Mouse (Mus musculus): ENCODE data around the gene Tgfa. TPM values are rescaled to one million over a fixed set of nuclear protein-coding genes. Genes with fewer than 3 reads are reported as not detected.

The Tgfa gene
- polyA plus RNA-seq, 1 experiment from 2014 or later: 19.1 TPM

DNA sequence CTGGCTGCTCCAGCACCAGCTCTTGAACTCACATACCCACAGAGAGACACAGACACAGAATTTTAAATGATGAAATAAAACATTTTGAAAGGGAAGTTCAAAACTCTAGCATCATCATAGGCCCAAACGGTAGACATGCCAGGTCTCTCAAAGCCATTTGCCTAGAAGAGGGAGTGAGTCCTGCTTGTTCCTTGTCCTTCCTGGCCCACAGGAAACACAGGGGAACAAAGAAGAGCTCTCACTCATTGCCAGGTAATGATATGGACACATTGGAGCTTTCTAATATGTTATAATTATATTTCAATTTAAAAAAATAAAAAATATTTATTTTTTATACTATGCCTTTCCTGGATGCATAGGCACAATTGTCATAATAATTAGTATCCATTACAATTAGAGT lies 53.5 kb downstream of the Tgfa start:
- no peak for ATAC-seq (ENCODE audit: low FRiP score, low read depth)
- peaks cover 5% of the 10 kb centered on the region; the same call in 1 of the 2 replicates for H3K4me1 ChIP-seq (replicated peaks)
- no peaks in the 10 kb centered on the region for H3K27me3 ChIP-seq
- H3K36me3 ChIP-seq: no peaks in the 10 kb centered on the region
- no peak overlapping the region for H3K27ac ChIP-seq (replicated peaks)
- no peaks in the 10 kb centered on the region for H3K9me3 ChIP-seq
- no peak overlapping the region for H3K4me3 ChIP-seq
- H3K4me2 ChIP-seq: no peak overlapping the region
- 70% methylated on average over 1 of the region's 1 CpGs for WGBS
- H3K9ac ChIP-seq: no peak overlapping the region; the same call in 1 of the 2 replicates

DNA sequence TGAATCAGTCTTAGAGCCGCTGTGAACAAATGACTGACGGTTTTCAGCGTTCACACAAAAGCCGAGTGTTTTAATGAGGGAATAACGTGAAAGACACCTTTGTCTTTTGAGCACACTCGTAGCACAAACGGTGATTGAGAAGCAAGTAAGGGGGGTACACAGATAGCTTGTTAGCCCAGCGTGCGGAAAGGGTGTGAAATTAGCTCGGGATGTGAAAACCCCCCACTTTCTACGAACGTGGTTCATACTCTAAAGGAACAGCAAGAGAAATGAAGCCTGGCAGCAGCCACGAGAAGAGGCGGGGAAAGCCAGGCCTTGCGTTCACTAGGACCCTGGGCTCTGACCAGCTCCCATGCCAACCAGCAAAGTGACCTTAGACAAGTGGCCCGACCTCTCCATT lies 54.0 kb downstream of the Tgfa start:
- H3K4me3 ChIP-seq: no peak overlapping the region
- ATAC-seq (ENCODE audit: low FRiP score, low read depth): peak; percentile 63; the same call in 1 of the 2 replicates
- H3K9ac ChIP-seq: peak overlapping the region; percentile 10; the same call in 1 of the 2 replicates
- no peaks in the 10 kb centered on the region for H3K36me3 ChIP-seq
- H3K9me3 ChIP-seq: no peaks in the 10 kb centered on the region
- H3K27me3 ChIP-seq: no peaks in the 10 kb centered on the region
- peaks cover 5% of the 10 kb centered on the region; the same call in 1 of the 2 replicates for H3K4me1 ChIP-seq (replicated peaks)
- WGBS: 17% methylated on average over 16 of the region's 16 CpGs
- peak overlapping the region; percentile 37; the same call in 1 of the 2 replicates for H3K27ac ChIP-seq (replicated peaks)
- H3K4me2 ChIP-seq: peak overlapping the region; percentile 37

DNA sequence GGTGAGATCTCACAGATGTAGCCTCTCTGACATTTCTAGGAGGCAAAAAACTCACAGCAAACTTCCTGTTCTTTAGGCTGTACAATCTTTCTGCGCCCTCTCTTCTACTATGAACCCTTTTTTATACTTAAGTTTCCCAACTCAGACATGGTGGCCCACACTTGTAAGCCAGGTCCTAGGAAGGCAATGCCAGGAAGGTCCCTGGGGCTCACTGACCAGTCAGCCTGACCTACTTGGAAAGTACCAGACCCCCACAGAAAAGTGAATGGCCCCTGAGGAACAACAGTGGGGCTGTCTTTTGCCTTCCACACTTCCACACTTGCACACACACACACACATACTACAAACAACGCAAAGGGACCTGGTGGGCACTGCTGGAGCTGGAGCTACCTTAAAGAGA lies 55.2 kb downstream of the Tgfa start:
- Histone ChIP-seq H3K36me3 (no peaks in the 10 kb centered on the region), H3K9me3 (no peaks in the 10 kb centered on the region), H3K4me2 (no peak overlapping the region), H3K9ac (no peak overlapping the region), H3K4me1 (replicated peaks) (peaks cover 5% of the 10 kb centered on the region; the same call in 1 of the 2 replicates), H3K27me3 (no peaks in the 10 kb centered on the region), H3K4me3 (no peak overlapping the region), H3K27ac (replicated peaks) (0 out of 2 replicates have a peak overlapping the region, but pooled peaks have one; percentile 4)
- 95% methylated on average over 2 of the region's 2 CpGs for WGBS
- no peak for ATAC-seq (ENCODE audit: low FRiP score, low read depth)

DNA sequence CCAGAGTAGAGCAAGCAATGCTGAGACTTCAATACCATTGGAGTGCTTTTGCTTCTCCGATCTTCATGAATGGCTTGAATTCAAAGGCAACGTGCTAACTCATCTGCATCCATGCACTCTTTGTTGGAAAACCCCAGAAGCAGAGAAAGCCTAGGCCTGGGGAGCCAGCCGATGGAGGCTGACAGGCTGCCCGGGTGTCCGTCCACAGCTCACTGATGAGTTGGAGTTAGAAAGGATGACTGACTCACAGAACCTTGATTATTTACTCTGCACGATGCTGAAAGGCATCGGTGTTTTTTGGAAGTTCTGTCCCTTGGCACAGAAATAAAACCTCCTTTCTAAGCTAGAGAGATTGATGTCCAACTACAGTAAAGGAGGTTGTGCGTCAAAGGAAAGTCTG lies 55.8 kb downstream of the Tgfa start:
- Histone ChIP-seq H3K4me1 (replicated peaks) (peaks cover 5% of the 10 kb centered on the region; the same call in 1 of the 2 replicates), H3K4me3 (no peak overlapping the region), H3K27me3 (no peaks in the 10 kb centered on the region), H3K27ac (replicated peaks) (0 out of 2 replicates have a peak overlapping the region, but pooled peaks have one; percentile 4), H3K9me3 (no peaks in the 10 kb centered on the region), H3K9ac (no peak overlapping the region), H3K4me2 (no peak overlapping the region), H3K36me3 (no peaks in the 10 kb centered on the region)
- ATAC-seq (ENCODE audit: low FRiP score, low read depth): no peak
- 57% methylated on average over 8 of the region's 8 CpGs for WGBS

DNA sequence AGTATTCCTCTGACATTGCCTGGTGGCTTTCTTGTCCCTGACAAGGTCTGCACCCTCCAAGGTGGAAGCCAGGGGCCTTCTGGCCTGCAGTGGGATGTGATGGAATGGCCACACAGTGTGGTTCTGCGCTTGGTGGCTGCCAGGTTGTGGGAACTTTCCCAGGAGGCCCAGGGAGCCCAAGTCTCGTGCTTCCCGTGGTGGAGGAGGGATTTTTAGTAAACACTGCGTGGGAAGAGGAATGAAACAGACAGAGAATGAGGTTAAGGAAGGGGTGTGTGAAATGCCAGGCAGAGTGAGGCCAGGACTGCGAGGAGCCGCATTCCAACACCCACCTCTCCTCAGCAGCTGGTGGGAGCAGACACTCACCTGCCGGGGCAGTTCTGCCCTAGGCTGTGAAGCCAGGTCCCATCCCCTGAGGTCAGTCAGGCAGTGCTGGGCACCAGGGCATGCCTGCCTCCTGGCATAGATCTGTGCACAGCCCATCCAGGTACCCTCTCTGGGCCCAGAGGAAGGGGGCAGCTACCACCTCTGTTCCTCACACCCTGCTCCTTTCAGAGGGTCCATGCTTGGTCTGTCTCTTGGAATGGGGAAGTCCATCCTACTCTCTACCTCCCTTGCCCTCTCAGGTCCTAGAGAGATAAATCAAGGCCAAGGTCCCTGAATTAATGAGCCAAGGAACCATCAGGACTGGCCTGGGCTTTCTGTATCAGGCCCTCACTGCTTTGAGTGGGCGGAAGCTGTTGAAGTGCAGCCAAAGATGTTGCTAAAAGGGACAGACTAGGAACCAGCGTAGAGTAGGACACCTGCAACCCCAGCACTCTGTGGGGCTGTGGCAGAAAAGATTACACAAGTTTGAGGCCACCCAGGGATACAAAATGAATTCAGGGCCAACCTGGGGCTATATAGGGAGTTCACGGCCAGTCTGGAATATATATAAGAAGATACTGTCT lies 57.4 kb downstream of the Tgfa start:
- Histone ChIP-seq H3K27ac (replicated peaks) (no peak overlapping the region), H3K9me3 (no peaks in the 10 kb centered on the region), H3K4me3 (no peak overlapping the region), H3K36me3 (no peaks in the 10 kb centered on the region), H3K9ac (no peak overlapping the region), H3K4me1 (replicated peaks) (peaks cover 5% of the 10 kb centered on the region; the same call in 1 of the 2 replicates), H3K27me3 (no peaks in the 10 kb centered on the region), H3K4me2 (no peak overlapping the region)
- no peak for ATAC-seq (ENCODE audit: low FRiP score, low read depth)
- WGBS: 73% methylated on average over 10 of the region's 10 CpGs

DNA sequence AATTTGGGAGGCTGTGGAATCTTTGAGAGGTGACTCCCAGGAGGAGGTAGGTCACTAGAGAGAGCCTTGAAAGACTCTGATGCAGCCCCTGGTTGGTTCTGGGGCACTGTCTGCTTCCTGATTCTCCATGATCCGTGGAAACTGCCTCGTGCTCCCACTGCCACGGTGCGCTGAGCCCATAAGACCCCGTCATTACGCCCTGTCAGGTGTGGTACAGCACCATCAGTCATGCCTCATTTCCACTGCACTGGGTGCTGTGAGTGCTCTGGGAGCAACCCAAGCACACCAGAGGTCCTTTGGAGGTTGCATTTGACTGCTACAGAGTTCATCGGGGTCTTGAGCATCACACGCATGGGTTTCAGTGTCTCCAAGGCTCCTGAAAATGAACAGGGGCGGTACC lies 60.9 kb downstream of the Tgfa start:
- H3K36me3 ChIP-seq: no peaks in the 10 kb centered on the region
- ATAC-seq (ENCODE audit: low FRiP score, low read depth): no peak
- H3K9me3 ChIP-seq: no peaks in the 10 kb centered on the region
- no peak overlapping the region for H3K27ac ChIP-seq (replicated peaks)
- H3K4me3 ChIP-seq: no peak overlapping the region
- no peak overlapping the region for H3K4me2 ChIP-seq
- H3K9ac ChIP-seq: no peak overlapping the region
- 0 out of 2 replicates have a peak, but pooled peaks cover 3% of the 10 kb centered on the region for H3K4me1 ChIP-seq (replicated peaks)
- WGBS: 78% methylated on average over 9 of the region's 9 CpGs
- no peaks in the 10 kb centered on the region for H3K27me3 ChIP-seq

DNA sequence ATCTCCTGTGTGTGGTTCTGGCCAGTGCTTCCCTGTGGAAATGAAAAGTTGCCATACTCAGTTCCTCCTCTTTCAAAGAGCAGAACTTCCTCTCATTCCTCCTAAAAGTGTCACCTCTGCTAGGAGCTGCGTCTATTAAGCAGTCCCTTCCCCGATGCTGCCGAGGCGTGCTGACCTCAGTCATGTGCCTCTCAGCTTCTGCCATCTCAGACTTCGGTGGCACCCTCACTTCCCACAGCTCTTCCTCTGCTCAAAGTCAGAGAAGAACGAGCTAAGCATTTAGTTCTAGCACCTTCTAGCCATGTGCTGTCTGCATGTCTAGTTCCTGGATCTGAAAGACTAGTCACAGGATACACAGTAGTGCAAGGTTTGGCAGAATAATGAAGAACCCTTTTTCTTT lies 64.2 kb downstream of the Tgfa start:
- Histone ChIP-seq H3K27ac (replicated peaks) (no peak overlapping the region), H3K4me3 (no peak overlapping the region), H3K9ac (no peak overlapping the region), H3K4me1 (replicated peaks) (0 out of 2 replicates have a peak, but pooled peaks cover 3% of the 10 kb centered on the region), H3K4me2 (no peak overlapping the region), H3K27me3 (no peaks in the 10 kb centered on the region), H3K36me3 (no peaks in the 10 kb centered on the region), H3K9me3 (no peaks in the 10 kb centered on the region)
- no peak for ATAC-seq (ENCODE audit: low FRiP score, low read depth)
- 88% methylated on average over 6 of the region's 6 CpGs for WGBS

DNA sequence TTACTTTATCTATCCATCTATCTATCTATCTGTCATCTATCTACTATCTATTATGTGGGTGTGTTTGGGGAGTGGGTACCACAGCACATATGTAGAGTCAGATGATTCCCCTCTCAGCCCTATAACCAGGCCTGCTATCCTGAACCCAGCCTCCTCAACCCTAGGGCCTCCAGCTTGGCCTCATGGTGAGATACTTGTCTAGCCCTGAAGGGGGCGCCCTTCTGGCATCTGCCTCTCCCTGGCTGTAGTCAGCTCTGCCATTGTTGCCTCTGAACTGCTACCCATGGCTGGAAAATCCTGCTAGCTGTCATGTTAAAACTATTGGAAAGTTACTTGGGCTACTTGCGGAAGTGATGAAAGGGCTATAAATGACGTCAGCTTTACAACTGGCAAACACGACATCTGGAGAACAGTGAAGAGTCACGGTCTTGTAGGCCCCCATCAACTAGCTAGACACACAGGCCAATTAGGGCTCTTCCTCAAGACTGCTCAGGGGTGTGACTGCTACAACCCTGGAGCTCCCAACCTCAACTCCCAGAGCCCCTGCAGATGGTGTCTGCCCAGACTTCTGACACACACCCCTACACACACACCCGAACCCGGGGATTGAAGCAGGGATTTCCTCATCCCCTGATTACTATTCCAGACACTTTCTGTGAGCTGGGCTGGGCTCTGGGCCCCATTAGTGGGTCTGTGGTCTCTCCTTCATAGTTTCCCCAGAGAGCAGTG lies 65.5 kb downstream of the Tgfa start:
- Histone ChIP-seq H3K27ac (replicated peaks) (no peak overlapping the region), H3K36me3 (no peaks in the 10 kb centered on the region), H3K4me1 (replicated peaks) (0 out of 2 replicates have a peak, but pooled peaks cover 3% of the 10 kb centered on the region), H3K27me3 (no peaks in the 10 kb centered on the region), H3K9me3 (no peaks in the 10 kb centered on the region), H3K9ac (no peak overlapping the region), H3K4me2 (no peak overlapping the region), H3K4me3 (no peak overlapping the region)
- 78% methylated on average over 7 of the region's 7 CpGs for WGBS
- ATAC-seq (ENCODE audit: low FRiP score, low read depth): no peak

DNA sequence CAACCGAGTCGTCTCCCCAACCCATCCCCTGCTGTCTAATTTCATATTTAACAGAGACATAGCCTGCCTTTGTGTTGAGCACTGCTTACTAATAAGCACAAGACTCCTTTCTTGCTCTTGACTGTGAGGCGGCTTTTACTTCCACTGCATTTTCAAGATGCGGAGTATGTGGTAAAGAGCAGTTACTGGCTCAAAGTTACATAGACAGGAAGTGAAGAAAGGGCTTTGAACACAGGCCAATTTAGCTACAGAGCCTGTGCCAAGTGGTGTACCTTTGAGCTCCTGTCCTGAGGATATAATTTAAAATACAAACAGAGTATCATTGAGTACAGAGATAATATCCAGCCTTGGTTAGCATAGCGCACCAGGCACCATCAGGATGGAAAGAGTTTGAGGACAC lies 71.8 kb downstream of the Tgfa start:
- no peak for ATAC-seq (ENCODE audit: low FRiP score, low read depth)
- Histone ChIP-seq H3K4me2 (no peak overlapping the region), H3K36me3 (no peaks in the 10 kb centered on the region), H3K27ac (replicated peaks) (no peak overlapping the region), H3K27me3 (no peaks in the 10 kb centered on the region), H3K4me3 (no peak overlapping the region), H3K4me1 (replicated peaks) (no peaks in the 10 kb centered on the region), H3K9ac (no peak overlapping the region), H3K9me3 (no peaks in the 10 kb centered on the region)
- WGBS: 81% methylated on average over 5 of the region's 5 CpGs

DNA sequence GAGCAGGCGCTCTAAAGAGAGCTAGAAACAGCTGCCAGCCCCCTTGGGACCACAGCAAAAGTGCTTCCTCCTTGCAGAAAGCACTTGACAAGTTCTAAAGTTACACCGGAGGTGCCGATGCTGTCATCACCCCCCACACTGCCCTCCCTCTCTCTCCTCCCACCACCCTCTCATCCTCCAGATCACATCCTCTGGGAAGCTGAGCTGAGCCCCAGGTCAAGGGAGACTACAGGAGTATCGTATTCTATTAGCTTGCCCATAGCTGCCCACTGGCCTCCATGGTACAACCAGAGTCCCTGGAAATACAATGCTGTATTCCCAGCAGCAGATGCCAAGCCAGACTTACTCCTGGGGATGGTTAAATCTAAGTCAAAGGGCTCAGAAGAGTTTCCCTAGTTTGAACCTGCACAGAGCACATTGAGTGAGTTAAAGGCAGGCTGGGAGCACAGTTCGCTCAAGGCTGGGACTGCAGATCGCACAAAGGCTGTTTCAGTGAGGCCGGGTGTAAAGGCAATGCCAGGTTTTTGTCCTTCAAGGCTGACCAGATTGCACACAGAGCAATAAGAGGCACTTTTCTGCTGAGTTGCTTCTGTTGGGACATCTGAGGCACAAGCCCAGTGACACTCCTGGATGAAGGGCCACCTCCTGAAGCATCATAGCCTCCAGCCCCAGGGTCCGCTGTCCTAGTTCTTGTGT lies 75.5 kb downstream of the Tgfa start:
- Histone ChIP-seq H3K9ac (no peak overlapping the region), H3K36me3 (no peaks in the 10 kb centered on the region), H3K4me2 (no peak overlapping the region), H3K4me1 (replicated peaks) (no peaks in the 10 kb centered on the region), H3K27ac (replicated peaks) (no peak overlapping the region), H3K9me3 (no peaks in the 10 kb centered on the region), H3K4me3 (no peak overlapping the region), H3K27me3 (no peaks in the 10 kb centered on the region)
- 81% methylated on average over 8 of the region's 8 CpGs for whole genome bisulfite sequencing
- no peak for ATAC-seq (ENCODE audit: low FRiP score, low read depth)

DNA sequence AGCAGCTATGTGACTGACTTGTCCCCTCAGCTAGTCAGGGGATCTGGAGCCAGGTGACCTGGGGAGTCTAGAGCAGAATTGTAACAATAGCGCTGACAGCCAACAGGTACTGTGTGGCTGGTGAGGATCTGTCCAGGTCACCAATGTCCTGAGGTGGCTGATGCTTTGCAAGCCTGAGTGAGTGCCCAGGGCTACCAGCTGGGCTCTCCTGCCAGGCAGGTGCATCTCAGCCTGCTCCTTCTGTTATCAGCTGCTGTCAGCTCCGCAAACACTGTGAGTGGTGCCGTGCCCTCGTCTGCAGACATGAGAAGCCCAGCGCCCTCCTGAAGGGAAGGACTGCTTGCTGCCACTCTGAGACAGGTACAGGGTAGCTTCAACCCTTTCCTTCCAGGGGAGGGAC lies 76.1 kb downstream of the Tgfa start:
- no peak overlapping the region for H3K27ac ChIP-seq (replicated peaks)
- no peaks in the 10 kb centered on the region for H3K9me3 ChIP-seq
- H3K9ac ChIP-seq: no peak overlapping the region
- no peak for ATAC-seq (ENCODE audit: low FRiP score, low read depth)
- 87% methylated on average over 5 of the region's 5 CpGs for WGBS
- H3K27me3 ChIP-seq: no peaks in the 10 kb centered on the region
- no peak overlapping the region for H3K4me2 ChIP-seq
- no peak overlapping the region for H3K4me3 ChIP-seq
- H3K4me1 ChIP-seq (replicated peaks): no peaks in the 10 kb centered on the region
- H3K36me3 ChIP-seq: no peaks in the 10 kb centered on the region
